Mouse (Mus musculus) 3T3-L1 (cell line): ENCODE results near the gene Nod1.

Experiments used
- DNase-seq: peaks from one replicate; pipeline ENCODE4 v3.0.0-alpha.2; 2015; ENCODE audit warnings: low read depth, low spot score

The Nod1 gene

GRCm38 (mm10) chr6:54941149-54941548, 31.3 kb downstream of the Nod1 start:
- DNase-seq = no peak

DNA sequence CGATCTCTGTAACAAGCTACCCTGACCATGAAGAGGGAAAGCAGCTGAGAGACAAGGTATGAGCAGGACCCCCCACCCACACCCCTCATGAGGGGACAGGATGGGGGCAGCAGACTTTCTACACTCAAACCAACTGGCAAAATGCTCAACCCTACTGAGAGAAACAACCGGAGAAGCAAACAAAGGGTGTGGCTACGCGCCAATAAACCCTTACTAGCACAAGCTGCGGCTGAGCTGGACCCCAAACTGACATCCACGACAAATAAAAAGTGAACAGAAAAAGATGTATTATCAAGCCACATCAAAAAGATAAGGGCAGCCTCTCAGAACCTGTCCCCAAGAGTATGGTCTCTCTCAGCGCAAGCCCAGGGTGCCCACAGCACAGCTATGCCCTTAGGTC, 32.3 kb downstream of the Nod1 start:
- DNase-seq = no peak

GRCm38 (mm10) chr6:54939631-54940030, 32.8 kb downstream of the Nod1 start:
- DNase-seq = no peak

- DNase-seq = no peak
These were observed 35.9 kb downstream of the Nod1 start for GRCm38 (mm10) chr6:54936496-54936895.

DNA sequence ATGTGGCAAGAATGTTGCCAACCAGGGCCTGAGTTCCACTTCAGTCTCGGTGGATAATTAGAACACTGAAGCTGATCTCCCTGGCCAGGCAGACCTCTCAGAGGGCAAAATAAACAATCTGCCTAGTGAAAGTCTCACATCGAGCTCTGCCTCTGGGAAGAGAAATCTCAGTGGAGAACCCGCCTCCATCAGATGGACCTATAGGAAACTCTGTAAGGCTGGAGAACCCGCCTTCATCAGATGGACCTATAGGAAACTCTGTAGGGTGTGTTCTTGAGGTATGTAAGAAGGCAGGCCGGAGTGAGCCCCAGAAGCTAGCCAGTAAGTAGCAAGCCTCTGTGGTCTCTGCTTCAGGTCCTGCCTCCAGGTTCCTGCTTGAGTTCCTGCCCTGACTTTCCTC, 37.5 kb downstream of the Nod1 start:
- DNase-seq = no peak

DNA sequence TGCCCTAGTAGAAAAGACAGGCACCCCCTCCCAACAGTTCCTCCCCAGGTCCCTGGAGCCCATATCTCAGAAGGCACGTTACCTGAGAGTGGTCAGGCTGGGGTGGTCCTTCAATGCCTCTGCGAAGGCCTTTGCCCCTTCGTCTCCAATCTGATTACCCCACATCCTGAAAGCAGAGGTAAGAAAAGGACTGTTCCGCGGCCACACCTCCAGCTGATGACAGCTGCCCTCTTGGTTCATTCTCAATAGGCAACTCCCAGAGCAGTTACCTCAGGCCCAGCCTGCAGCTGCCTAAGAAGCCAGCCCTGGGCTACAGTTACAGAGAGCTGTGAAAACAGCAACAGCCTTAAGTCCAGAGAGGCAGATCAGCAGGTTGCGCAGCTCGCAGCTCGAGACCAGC, 38.1 kb downstream of the Nod1 start:
- DNase-seq = no peak

GRCm38 (mm10) chr6:54933866-54934265, 38.5 kb downstream of the Nod1 start:
- DNase-seq = no peak

GRCm38 (mm10) chr6:54933216-54933615, 39.2 kb downstream of the Nod1 start:
- no peak for DNase-seq

GRCm38 (mm10) chr6:54932526-54932925, 39.9 kb downstream of the Nod1 start:
- DNase-seq = no peak

DNA sequence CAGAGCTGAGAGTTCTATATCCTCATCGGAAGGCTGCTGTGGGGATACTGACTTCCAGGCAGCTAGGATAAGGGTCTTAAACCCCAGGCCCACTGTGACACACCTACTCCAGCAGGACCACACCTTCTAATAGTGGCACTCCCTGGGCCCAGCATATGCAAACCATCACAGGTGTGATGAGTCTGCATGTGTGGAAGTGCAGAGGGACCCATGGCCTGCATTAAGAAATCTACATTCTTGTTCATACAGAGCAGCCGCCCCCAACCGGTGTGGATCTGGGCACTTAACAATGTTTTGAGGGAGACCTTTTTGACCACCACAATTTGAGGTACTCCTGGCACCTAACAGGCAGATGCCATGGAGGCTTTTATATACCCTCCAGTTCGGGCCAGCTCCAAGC, 40.8 kb downstream of the Nod1 start:
- no peak for DNase-seq

GRCm38 (mm10) chr6:54927946-54928345, 44.5 kb downstream of the Nod1 start:
- DNase-seq = no peak

DNA sequence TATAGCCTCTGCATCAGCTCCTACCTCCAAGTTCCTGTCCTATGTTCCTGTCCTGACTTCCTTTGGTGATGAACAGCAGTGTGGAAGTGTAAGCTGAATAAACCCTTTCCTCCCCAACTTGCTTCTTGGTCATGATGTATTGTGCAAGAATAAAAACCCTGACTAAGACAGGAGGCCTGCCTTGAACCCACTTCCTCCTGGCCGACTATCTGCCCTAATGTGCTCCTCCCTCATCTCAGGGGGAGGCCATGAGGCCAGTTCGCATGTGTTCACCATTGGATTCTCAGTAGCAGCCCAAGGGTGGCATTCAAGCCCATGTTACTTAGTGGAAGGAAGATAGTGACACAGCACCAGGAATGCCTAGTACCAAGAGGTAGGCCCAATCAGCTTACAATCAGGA, 45.5 kb downstream of the Nod1 start:
- DNase-seq = no peak

- no peak for DNase-seq
These were observed 46.5 kb downstream of the Nod1 start for GRCm38 (mm10) chr6:54925736-54926440.

DNA sequence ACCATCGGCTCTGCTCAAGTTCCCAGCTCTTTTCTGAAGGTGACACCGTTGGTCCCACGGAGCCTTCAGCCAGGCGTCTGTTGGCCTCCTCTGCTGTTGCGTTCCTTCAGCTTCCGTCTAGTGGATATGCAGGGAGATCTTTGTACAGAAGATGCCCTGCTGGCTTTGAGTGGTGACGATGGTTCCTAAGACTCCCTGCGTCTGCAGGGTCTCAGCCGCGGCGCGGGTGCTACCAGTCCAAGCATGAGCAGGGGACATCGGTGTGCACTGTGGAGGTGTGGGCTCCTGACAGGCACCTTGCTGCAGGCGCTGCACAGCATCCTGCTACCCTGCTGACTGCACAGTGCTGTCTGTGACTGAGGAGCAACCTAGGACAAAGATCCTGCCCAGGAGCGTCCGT, 47.9 kb downstream of the Nod1 start:
- no peak for DNase-seq

GRCm38 (mm10) chr6:54918521-54918920, 53.9 kb downstream of the Nod1 start:
- no peak for DNase-seq

DNA sequence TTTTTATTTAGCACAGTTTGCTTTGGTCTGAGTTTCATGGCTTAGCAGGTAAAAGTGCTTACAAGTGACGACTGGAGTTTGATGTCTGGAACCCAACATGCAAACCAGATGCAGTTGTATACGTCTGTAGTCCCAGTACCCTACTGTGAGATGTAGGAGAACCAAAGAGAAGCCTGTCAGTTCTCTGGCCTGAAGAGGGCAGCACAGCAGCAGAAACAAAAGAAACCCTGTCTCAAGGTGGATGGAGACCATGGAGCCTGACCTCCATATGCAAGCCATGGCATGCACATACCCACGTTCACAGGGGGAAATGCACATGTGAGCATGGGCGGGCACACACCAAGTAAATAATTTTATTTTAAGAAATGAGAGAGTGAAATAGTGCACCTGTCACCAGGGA, 54.9 kb downstream of the Nod1 start:
- peak; percentile 83 for DNase-seq

- no peak for DNase-seq
These were observed 55.5 kb downstream of the Nod1 start for GRCm38 (mm10) chr6:54916941-54917340.

DNA sequence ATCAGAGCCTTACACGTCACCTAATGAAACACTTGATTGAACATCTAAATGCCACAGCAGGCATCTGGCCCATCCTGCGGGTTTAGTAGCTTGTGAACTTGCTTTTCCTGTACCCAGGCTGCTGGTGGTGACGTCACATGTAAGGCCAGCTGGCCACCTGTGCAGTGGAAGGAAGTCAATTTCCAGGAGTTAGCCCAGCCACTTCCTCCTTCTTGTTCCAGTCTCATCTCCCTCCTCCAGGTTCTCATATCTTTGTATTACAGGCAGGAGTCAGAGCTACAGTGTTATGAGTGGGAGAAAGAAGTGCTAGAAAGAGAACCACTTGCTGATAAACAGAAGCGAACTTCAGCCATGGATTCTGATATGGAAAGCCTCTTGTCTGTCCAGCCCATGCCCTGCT, 56.2 kb downstream of the Nod1 start:
- no peak for DNase-seq

- DNase-seq = no peak
These were observed 57.4 kb downstream of the Nod1 start for GRCm38 (mm10) chr6:54914977-54915376.

- no peak for DNase-seq
These were observed 66.1 kb downstream of the Nod1 start for GRCm38 (mm10) chr6:54906053-54907040.

GRCm38 (mm10) chr6:54902547-54902946, 69.9 kb downstream of the Nod1 start:
- no peak for DNase-seq

DNA sequence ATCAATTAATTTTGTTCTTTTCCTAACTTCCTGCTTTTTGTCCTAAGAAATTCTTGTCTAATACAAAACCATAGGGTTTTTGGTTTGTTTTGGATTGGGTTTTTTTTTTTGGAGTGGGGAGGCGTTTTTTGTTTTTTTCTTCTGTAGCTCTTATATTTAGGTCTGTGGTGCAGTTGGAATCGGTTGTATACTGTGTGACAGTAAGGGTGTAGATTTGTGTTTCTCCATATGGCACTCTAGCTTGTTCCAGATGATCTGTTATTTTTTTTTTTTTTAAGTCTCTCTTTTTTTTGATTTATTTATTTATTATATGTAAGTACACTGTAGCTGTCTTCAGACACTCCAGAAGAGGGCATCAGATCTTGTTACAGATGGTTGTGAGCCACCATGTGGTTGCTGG, 72.2 kb downstream of the Nod1 start:
- DNase-seq = no peak

- peak; percentile 46 for DNase-seq
These were observed 81.0 kb downstream of the Nod1 start for GRCm38 (mm10) chr6:54891384-54891783.
